Mouse (Mus musculus): Measurements from ENCODE around the gene Hspg2. TPM values are rescaled to one million over a fixed set of nuclear protein-coding genes. Genes with fewer than 3 reads are reported as not detected.
"Not testable (repeated sequence)": the region's sequence is repeated elsewhere in the genome, so short reads cannot be mapped to it uniquely, and the experiment has no call there.

Gene Hspg2
- 39.6 and 41.7 TPM in 2 replicates for polyA plus RNA-seq (2015; fragmentation: Nextera tagmentation; extraction: Ambion mirVana)

GRCm38 (mm10) chr4:137468260-137469080, at the start of gene Hspg2:
Hspg2 (plus strand) TSS chr4:137468769.
- Histone ChIP-seq H3K4me1 (ENCODE audit: insufficient read depth, low read length) (peaks cover 62% of the 10 kb centered on the region), H3K36me3 (ENCODE audit: insufficient read depth, low read length) (no peaks in the 10 kb centered on the region), H3K27me3 (ENCODE audit: insufficient read depth, low read length) (no peaks in the 10 kb centered on the region), H3K27ac (ENCODE audit: low read length) (peak within 1 kb of the TSS; percentile 87), H3K9me3 (ENCODE audit: low read length) (no peaks in the 10 kb centered on the region), H3K4me2 (replicated peaks; ENCODE audit: low read depth, low read length) (peak within 1 kb of the TSS; percentile 82), H3K9ac (replicated peaks; ENCODE audit: low read length) (peak within 1 kb of the TSS; percentile 84), H3K4me3 (ENCODE audit: low read length) (peak within 1 kb of the TSS; percentile 83)
- under 1% methylated on average over 61 of the region's 72 CpGs for WGBS
- ATAC-seq (ENCODE audit: low FRiP score, low TSS enrichment): peak; percentile 87

GRCm38 (mm10) chr4:137430502-137430901, 38.1 kb upstream of the Hspg2 start, which contains the start of gene Cela3b:
Cela3b (minus strand) TSS chr4:137430540.
- Histone ChIP-seq H3K27ac (ENCODE audit: low read length) (no peak within 1 kb of the TSS), H3K4me3 (ENCODE audit: low read length) (no peak within 1 kb of the TSS), H3K4me1 (ENCODE audit: insufficient read depth, low read length) (no peaks in the 10 kb centered on the region), H3K36me3 (ENCODE audit: insufficient read depth, low read length) (no peaks in the 10 kb centered on the region), H3K4me2 (replicated peaks; ENCODE audit: low read depth, low read length) (no peak within 1 kb of the TSS), H3K9ac (replicated peaks; ENCODE audit: low read length) (no peak within 1 kb of the TSS), H3K27me3 (ENCODE audit: insufficient read depth, low read length) (no peaks in the 10 kb centered on the region), H3K9me3 (ENCODE audit: low read length) (no peaks in the 10 kb centered on the region)
- ATAC-seq (ENCODE audit: low FRiP score, low TSS enrichment): no peak
- 92% methylated on average over 4 of the region's 4 CpGs for WGBS

DNA sequence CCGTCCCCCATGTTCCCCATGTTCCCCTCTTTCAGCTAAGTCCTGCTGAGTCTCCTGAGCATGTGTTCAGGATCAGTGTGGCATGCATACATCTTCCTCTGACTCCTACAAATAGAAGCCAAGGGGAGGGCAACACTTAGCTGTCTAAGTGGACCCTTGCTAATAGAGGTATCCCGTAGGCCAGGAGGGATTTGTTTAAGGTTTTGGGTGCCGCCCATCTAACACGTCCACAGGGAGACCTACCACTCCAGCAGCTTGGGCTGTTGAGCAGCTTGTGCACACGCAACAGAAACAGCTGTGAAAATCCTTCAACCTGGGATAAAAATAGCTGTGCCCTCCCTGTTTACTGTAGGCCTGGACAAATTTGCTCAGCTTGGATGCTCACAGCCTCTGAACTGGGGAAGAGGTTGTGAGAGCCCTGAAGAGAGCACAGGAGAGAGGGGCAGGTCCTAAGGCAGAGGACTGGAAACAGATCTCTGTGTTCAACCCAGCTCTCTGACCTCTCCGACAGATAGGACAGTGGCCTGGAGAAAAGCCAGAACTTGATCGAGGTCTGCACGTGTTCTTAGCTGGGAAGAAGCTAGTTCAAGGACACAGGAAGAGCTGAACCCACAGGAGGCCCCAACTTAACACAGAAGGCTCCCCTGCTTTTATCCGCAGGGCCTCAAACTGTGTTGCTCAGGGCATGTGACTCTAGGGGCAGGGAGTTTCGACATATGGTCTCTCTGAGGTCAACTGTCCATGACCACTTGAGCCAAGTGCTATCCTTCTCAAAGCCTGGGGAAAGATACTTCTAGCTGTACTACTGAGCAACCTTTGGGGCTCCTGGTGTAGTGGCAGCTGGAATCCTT, 35.6 kb upstream of the Hspg2 start:
- H3K9me3 ChIP-seq (ENCODE audit: low read length); H3K36me3 ChIP-seq (ENCODE audit: insufficient read depth, low read length); H3K4me2 ChIP-seq (replicated peaks; ENCODE audit: low read depth, low read length); H3K27me3 ChIP-seq (ENCODE audit: insufficient read depth, low read length); H3K4me1 ChIP-seq (ENCODE audit: insufficient read depth, low read length); ATAC-seq (ENCODE audit: low FRiP score, low TSS enrichment); H3K9ac ChIP-seq (replicated peaks; ENCODE audit: low read length); H3K27ac ChIP-seq (ENCODE audit: low read length); H3K4me3 ChIP-seq (ENCODE audit: low read length): not testable (repeated sequence)
- 65% methylated on average over 10 of the region's 10 CpGs for WGBS

- WGBS: 87% methylated on average over 8 of the region's 8 CpGs
- Histone ChIP-seq H3K4me1 (ENCODE audit: insufficient read depth, low read length) (no peaks in the 10 kb centered on the region), H3K9me3 (ENCODE audit: low read length) (no peaks in the 10 kb centered on the region), H3K4me2 (replicated peaks; ENCODE audit: low read depth, low read length) (no peak overlapping the region), H3K9ac (replicated peaks; ENCODE audit: low read length) (no peak overlapping the region), H3K36me3 (ENCODE audit: insufficient read depth, low read length) (no peaks in the 10 kb centered on the region), H3K27me3 (ENCODE audit: insufficient read depth, low read length) (no peaks in the 10 kb centered on the region), H3K4me3 (ENCODE audit: low read length) (no peak overlapping the region), H3K27ac (ENCODE audit: low read length) (no peak overlapping the region)
- no peak for ATAC-seq (ENCODE audit: low FRiP score, low TSS enrichment)
These were observed 31.4 kb upstream of the Hspg2 start for GRCm38 (mm10) chr4:137436979-137437669.

- H3K27ac ChIP-seq (ENCODE audit: low read length): no peak overlapping the region
- H3K36me3 ChIP-seq (ENCODE audit: insufficient read depth, low read length): no peaks in the 10 kb centered on the region
- no peak overlapping the region for H3K4me3 ChIP-seq (ENCODE audit: low read length)
- H3K27me3 ChIP-seq (ENCODE audit: insufficient read depth, low read length): no peaks in the 10 kb centered on the region
- H3K4me2 ChIP-seq (replicated peaks; ENCODE audit: low read depth, low read length): no peak overlapping the region
- no peak overlapping the region for H3K9ac ChIP-seq (replicated peaks; ENCODE audit: low read length)
- no peaks in the 10 kb centered on the region for H3K9me3 ChIP-seq (ENCODE audit: low read length)
- 92% methylated on average over 8 of the region's 8 CpGs for WGBS
- ATAC-seq (ENCODE audit: low FRiP score, low TSS enrichment): no peak
- H3K4me1 ChIP-seq (ENCODE audit: insufficient read depth, low read length): peaks cover 2% of the 10 kb centered on the region; the same call in 1 of the 2 replicates
These were observed 29.7 kb upstream of the Hspg2 start for GRCm38 (mm10) chr4:137438842-137439241.

DNA sequence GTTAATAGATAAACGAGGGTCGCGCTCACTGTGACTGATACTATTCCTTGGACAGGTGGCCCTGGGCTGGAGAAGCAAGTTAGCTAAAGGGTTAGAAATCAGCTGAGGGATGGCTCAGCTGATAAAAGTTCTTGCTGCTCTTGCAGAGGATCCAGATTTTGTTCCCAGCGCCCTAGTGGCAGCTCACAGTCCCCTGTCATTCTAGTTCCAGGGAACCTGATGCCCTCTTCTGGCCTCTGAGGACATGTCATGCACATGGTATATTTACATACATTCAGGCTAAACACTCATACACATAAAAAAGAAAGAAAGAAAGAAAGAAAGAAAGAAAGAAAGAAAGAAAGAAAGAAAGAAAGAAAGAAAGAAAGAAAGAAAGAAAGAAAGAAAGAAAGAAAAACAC, 27.2 kb upstream of the Hspg2 start:
- WGBS: 82% methylated on average over 4 of the region's 4 CpGs
- no peaks in the 10 kb centered on the region for H3K9me3 ChIP-seq (ENCODE audit: low read length)

DNA sequence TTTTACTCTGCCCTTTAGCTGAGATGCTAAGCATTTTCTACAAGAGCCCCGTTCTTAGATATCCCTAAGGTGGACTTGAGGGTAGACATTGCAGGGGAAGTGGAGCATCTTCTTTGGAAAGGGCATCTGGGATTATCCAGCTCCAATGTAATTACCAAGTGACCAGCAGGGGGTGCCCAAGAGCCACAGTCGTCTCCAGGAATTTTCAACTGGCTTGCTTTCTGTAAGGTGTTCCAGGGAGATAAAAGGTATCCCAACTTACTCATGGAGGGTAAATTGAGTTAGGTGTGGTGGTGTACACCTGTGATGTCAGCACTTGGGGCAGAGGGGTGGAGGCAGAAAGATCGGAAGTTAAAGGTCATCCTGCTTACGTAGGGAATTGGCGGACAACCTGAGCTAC, 24.9 kb upstream of the Hspg2 start:
- ATAC-seq (ENCODE audit: low FRiP score, low TSS enrichment): no peak

More for the DNA sequence above, 27.2 kb upstream of the Hspg2 start:
- Histone ChIP-seq H3K4me3 (ENCODE audit: low read length) (no peak overlapping the region), H3K36me3 (ENCODE audit: insufficient read depth, low read length) (no peaks in the 10 kb centered on the region), H3K4me2 (replicated peaks; ENCODE audit: low read depth, low read length) (no peak overlapping the region), H3K9ac (replicated peaks; ENCODE audit: low read length) (no peak overlapping the region), H3K27ac (ENCODE audit: low read length) (no peak overlapping the region), H3K4me1 (ENCODE audit: insufficient read depth, low read length) (peaks cover 3% of the 10 kb centered on the region; the same call in 1 of the 2 replicates), H3K27me3 (ENCODE audit: insufficient read depth, low read length) (no peaks in the 10 kb centered on the region)
- ATAC-seq (ENCODE audit: low FRiP score, low TSS enrichment): no peak

DNA sequence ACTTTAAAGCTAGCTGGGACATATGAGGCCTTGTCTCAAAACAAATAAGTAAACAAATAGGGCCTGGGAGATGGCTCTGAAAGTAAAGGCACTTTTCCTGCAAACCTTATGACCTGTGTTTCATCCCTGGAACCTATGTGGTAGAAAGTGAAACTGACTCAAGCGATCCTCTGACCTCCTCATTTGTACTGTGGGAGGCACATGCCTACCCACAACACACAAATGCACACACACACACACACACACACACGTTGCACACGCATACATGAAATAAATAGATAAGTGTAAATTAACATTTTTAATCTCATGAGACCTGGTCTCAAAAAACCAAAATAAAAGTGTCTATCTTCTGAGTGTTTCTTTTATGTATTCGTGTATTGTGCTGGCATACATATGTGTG, 22.7 kb upstream of the Hspg2 start:
- Histone ChIP-seq H3K27me3 (ENCODE audit: insufficient read depth, low read length) (no peaks in the 10 kb centered on the region), H3K36me3 (ENCODE audit: insufficient read depth, low read length) (no peaks in the 10 kb centered on the region), H3K9me3 (ENCODE audit: low read length) (no peaks in the 10 kb centered on the region), H3K4me3 (ENCODE audit: low read length) (no peak overlapping the region), H3K27ac (ENCODE audit: low read length) (no peak overlapping the region), H3K4me1 (ENCODE audit: insufficient read depth, low read length) (peaks cover 19% of the 10 kb centered on the region), H3K4me2 (replicated peaks; ENCODE audit: low read depth, low read length) (no peak overlapping the region), H3K9ac (replicated peaks; ENCODE audit: low read length) (no peak overlapping the region)
- WGBS: 88% methylated on average over 4 of the region's 4 CpGs
- no peak for ATAC-seq (ENCODE audit: low FRiP score, low TSS enrichment)

More for the DNA sequence above, 24.9 kb upstream of the Hspg2 start:
- H3K4me1 ChIP-seq (ENCODE audit: insufficient read depth, low read length): peaks cover 15% of the 10 kb centered on the region
- WGBS: 26% methylated on average over 5 of the region's 5 CpGs
- no peak overlapping the region for H3K4me2 ChIP-seq (replicated peaks; ENCODE audit: low read depth, low read length)
- no peak overlapping the region for H3K4me3 ChIP-seq (ENCODE audit: low read length)
- H3K9ac ChIP-seq (replicated peaks; ENCODE audit: low read length): no peak overlapping the region
- no peak overlapping the region for H3K27ac ChIP-seq (ENCODE audit: low read length)
- no peaks in the 10 kb centered on the region for H3K9me3 ChIP-seq (ENCODE audit: low read length)
- no peaks in the 10 kb centered on the region for H3K27me3 ChIP-seq (ENCODE audit: insufficient read depth, low read length)
- H3K36me3 ChIP-seq (ENCODE audit: insufficient read depth, low read length): no peaks in the 10 kb centered on the region

DNA sequence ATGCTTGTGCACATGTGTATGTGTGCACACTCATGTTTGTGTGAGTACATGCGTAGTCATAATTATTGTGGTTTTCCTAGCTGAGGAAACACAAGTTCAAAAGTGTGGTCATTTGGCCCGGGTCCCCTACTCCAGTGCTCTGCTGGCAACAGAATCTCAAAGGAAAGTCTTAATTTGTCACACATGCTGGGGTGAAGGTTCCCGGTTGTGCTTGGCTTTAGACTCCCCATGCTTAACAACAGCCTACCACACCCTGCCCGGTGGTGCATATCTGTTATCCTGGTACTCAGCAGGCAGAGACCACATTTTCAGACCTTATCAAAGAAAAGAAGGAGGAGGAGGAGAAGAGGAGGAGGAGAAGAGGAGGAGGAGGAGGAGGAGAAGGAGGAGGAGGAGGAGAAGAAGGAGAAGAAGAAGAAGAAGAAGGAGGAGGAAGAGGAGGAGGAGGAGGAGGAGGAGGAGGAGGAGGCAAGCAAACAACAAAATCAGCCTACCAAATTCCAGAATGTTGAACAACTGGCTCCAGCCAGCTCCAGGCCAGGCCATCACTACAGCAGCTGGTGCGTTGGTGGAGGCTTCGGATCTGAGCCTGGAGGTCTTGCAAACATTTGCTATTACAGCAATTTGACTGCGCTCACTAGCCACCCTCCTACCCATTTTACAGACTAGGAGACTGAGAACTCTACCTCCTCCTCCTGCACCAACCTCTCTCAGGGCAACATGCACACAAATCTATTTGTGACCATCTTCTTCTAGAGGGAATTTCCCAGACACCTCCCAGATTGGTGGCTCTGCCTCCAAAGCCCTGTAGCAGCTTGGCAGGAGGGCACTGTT, 21.0 kb upstream of the Hspg2 start:
- Histone ChIP-seq H3K4me1 (ENCODE audit: insufficient read depth, low read length) (peaks cover 19% of the 10 kb centered on the region), H3K27me3 (ENCODE audit: insufficient read depth, low read length) (no peaks in the 10 kb centered on the region), H3K27ac (ENCODE audit: low read length) (no peak overlapping the region), H3K9ac (replicated peaks; ENCODE audit: low read length) (no peak overlapping the region), H3K4me3 (ENCODE audit: low read length) (no peak overlapping the region), H3K9me3 (ENCODE audit: low read length) (no peaks in the 10 kb centered on the region), H3K36me3 (ENCODE audit: insufficient read depth, low read length) (no peaks in the 10 kb centered on the region), H3K4me2 (replicated peaks; ENCODE audit: low read depth, low read length) (no peak overlapping the region)
- no peak for ATAC-seq (ENCODE audit: low FRiP score, low TSS enrichment)
- WGBS: 57% methylated on average over 7 of the region's 7 CpGs
